Mouse (Mus musculus) spleen, postnatal 4 days (tissue): ENCODE data around the gene Dusp13.

ENCODE experiments used
- DNase-seq, 2 experiments: peaks; one replicate each; pipeline ENCODE4 v3.0.0; 2022; ENCODE audit warnings: low spot score in 2 of 2

The Dusp13 gene

GRCm38 (mm10) chr14:21703255-21703654 is 47.7 kb downstream of the Dusp13 start:
- no peak for DNase-seq

- no peak for DNase-seq
These were observed 48.3 kb downstream of the Dusp13 start for GRCm38 (mm10) chr14:21702691-21703090.

- DNase-seq: no peak
These were observed 54.7 kb downstream of the Dusp13 start for GRCm38 (mm10) chr14:21696186-21696830.

GRCm38 (mm10) chr14:21695020-21695419 is 56.0 kb downstream of the Dusp13 start:
- no peak for DNase-seq

- no peak for DNase-seq
These were observed 59.9 kb downstream of the Dusp13 start for GRCm38 (mm10) chr14:21691070-21691469.

- DNase-seq: no peak
These were observed 64.4 kb downstream of the Dusp13 start for GRCm38 (mm10) chr14:21686376-21687279.

- no peak for DNase-seq
These were observed 65.4 kb downstream of the Dusp13 start for GRCm38 (mm10) chr14:21685411-21686146.

- no peak for DNase-seq
These were observed 67.1 kb downstream of the Dusp13 start for GRCm38 (mm10) chr14:21683834-21684233.
